Mouse (Mus musculus) CH12.LX (cell line): ENCODE data around the gene Btbd9. TPM values are rescaled to one million over a fixed set of nuclear protein-coding genes. Genes with fewer than 3 reads are reported as not detected.

Experiments
- DNase-seq: peaks from one replicate; pipeline ENCODE4 v3.0.0-alpha.2; 2013; ENCODE audit errors: extremely low read depth
- H3K27ac ChIP-seq: 2 replicates; pipeline ENCODE4 v1.5.1; 2012; ENCODE audit warnings: low read depth, mild to moderate bottlenecking, control low read depth, moderate library complexity; ENCODE audit not compliant: insufficient read depth
- H3K27me3 ChIP-seq: replicated peaks from 2 replicates; pipeline ENCODE3; 2012; ENCODE audit warnings: inconsistent platforms
- H3K36me3 ChIP-seq, 2 experiments: replicated peaks in 1 of 2; 2 replicates each; pipeline versions ENCODE3 to v1.6.1; 2012; ENCODE audit warnings: inconsistent platforms in 1 of 2, low read length in 1 of 2, mild to moderate bottlenecking in 1 of 2, mixed read lengths in 1 of 2, moderate library complexity in 1 of 2; ENCODE audit not compliant: control insufficient read depth in 1 of 2, insufficient read depth in 1 of 2
- H3K4me1 ChIP-seq, 2 experiments: 2 replicates each; pipeline ENCODE4 v1.6.1; 2012; ENCODE audit warnings: inconsistent platforms in 1 of 2, moderate library complexity in 1 of 2; ENCODE audit not compliant: insufficient read depth in 2 of 2, control insufficient read depth in 1 of 2
- H3K4me2 ChIP-seq: 2 replicates; pipeline ENCODE4 v1.6.1; 2012; ENCODE audit warnings: low read depth, mild to moderate bottlenecking, control low read depth; ENCODE audit not compliant: poor library complexity, insufficient read depth, severe bottlenecking
- H3K4me3 ChIP-seq, 3 experiments: fragments of 150-350 bp in 1 of 3; sonication (generic) in 1 of 3; replicated peaks in 1 of 3; 2 replicates each; pipeline versions ENCODE3 to v1.5.1; 2011 to 2012; ENCODE audit warnings: low read depth in 2 of 3, low read length in 2 of 3, mild to moderate bottlenecking in 2 of 3, moderate library complexity in 2 of 3, control low read depth in 1 of 3, improper control_type of control experiment in 1 of 3, inconsistent platforms in 1 of 3, mixed read lengths in 1 of 3; ENCODE audit not compliant: poor library complexity in 1 of 3
- H3K79me2 ChIP-seq: replicated peaks from 2 replicates; pipeline ENCODE4 v1.6.1; 2012; ENCODE audit warnings: mild to moderate bottlenecking, moderate library complexity; ENCODE audit not compliant: control insufficient read depth, poor library complexity, insufficient read depth, severe bottlenecking; ENCODE audit errors: extremely low read depth
- H3K9ac ChIP-seq: 2 replicates; pipeline ENCODE4 v1.6.1; 2012; ENCODE audit warnings: low read depth, mild to moderate bottlenecking, control low read depth, moderate library complexity; ENCODE audit not compliant: insufficient read depth
- H3K9me3 ChIP-seq: replicated peaks from 2 replicates; pipeline ENCODE3; 2012; ENCODE audit warnings: low read length, inconsistent platforms, mixed read lengths
- CHD1 ChIP-seq: IDR thresholded peaks from 2 replicates; pipeline ENCODE4 v1.6.1; 2012; ENCODE audit warnings: low read depth, low read length, improper control_type of control experiment, inconsistent platforms
- CHD2 ChIP-seq: IDR thresholded peaks from 2 replicates; pipeline ENCODE4 v1.6.1; 2011; ENCODE audit warnings: low read length, improper control_type of control experiment
- ELF1 ChIP-seq: IDR thresholded peaks from 2 replicates; pipeline ENCODE4 v1.6.1; 2014; ENCODE audit warnings: low read depth, mild to moderate bottlenecking, inconsistent platforms, low read length, improper control_type of control experiment
- EP300 ChIP-seq: IDR thresholded peaks from 2 replicates; pipeline ENCODE4 v1.6.1; 2011; ENCODE audit warnings: low read length, improper control_type of control experiment
- ETS1 ChIP-seq: conservative IDR thresholded peaks from 2 replicates; pipeline ENCODE4 v1.6.1; 2012; ENCODE audit warnings: low read depth, mild to moderate bottlenecking, inconsistent platforms, low read length, improper control_type of control experiment, moderate library complexity
- GABPA ChIP-seq: IDR thresholded peaks from 2 replicates; pipeline ENCODE4 v1.6.1; 2012; ENCODE audit warnings: low read depth, low read length, improper control_type of control experiment, inconsistent platforms; ENCODE audit not compliant: insufficient replicate concordance
- HCFC1 ChIP-seq: IDR thresholded peaks from 2 replicates; pipeline ENCODE4 v1.6.1; 2012; ENCODE audit warnings: low read depth, mild to moderate bottlenecking, inconsistent platforms, low read length, improper control_type of control experiment
- KAT2A ChIP-seq: IDR thresholded peaks from 2 replicates; pipeline ENCODE4 v1.6.1; 2012; ENCODE audit warnings: low read length, improper control_type of control experiment, inconsistent platforms; ENCODE audit not compliant: insufficient replicate concordance
- MAZ ChIP-seq: IDR thresholded peaks from 2 replicates; pipeline ENCODE4 v1.6.1; 2012; ENCODE audit warnings: low read depth, mild to moderate bottlenecking, inconsistent platforms, low read length, improper control_type of control experiment, moderate library complexity
- MYC ChIP-seq: IDR thresholded peaks from 2 replicates; pipeline ENCODE4 v1.6.1; 2011; ENCODE audit warnings: low read depth, mild to moderate bottlenecking, improper control_type of control experiment, low read length
- NRF1 ChIP-seq: IDR thresholded peaks from 2 replicates; pipeline ENCODE4 v1.6.1; 2014; ENCODE audit warnings: low read depth, mild to moderate bottlenecking, inconsistent platforms, low read length, improper control_type of control experiment, moderate library complexity
- POLR2AphosphoS2 ChIP-seq: IDR thresholded peaks from 2 replicates; pipeline ENCODE4 v1.6.1; 2011; ENCODE audit warnings: low read depth, low read length, improper control_type of control experiment
- RAD21 ChIP-seq: IDR thresholded peaks from 2 replicates; pipeline ENCODE4 v1.6.1; 2011; ENCODE audit warnings: low read depth, mild to moderate bottlenecking, low read length, improper control_type of control experiment, moderate library complexity
- SMC3 ChIP-seq: IDR thresholded peaks from 2 replicates; pipeline ENCODE4 v1.6.1; 2011; ENCODE audit warnings: low read depth, low read length, improper control_type of control experiment
- TBP ChIP-seq: conservative IDR thresholded peaks from 2 replicates; pipeline ENCODE4 v1.6.1; 2011; ENCODE audit warnings: low read depth, low read length, improper control_type of control experiment
- USF1 ChIP-seq: IDR thresholded peaks from 2 replicates; pipeline ENCODE4 v1.6.1; 2014; ENCODE audit warnings: low read depth, mild to moderate bottlenecking, inconsistent platforms, low read length, improper control_type of control experiment
- ZC3H11A ChIP-seq: IDR thresholded peaks from 2 replicates; pipeline ENCODE4 v1.6.1; 2012; ENCODE audit warnings: low read depth, mild to moderate bottlenecking, inconsistent platforms, low read length, improper control_type of control experiment
- ZMIZ1 ChIP-seq: IDR thresholded peaks from 2 replicates; pipeline ENCODE4 v1.6.1; 2012; ENCODE audit warnings: low read depth, mild to moderate bottlenecking, inconsistent platforms, low read length, improper control_type of control experiment
- ZNF384 ChIP-seq: IDR thresholded peaks from 2 replicates; pipeline ENCODE4 v1.6.1; 2012; ENCODE audit warnings: low read depth, low read length, improper control_type of control experiment, inconsistent platforms
- dilution Hi-C: fragments of 300-500 bp; cut with MboI; formaldehyde crosslinking; loops from 2 replicates; pipeline ENCODE4 v1.14.3; 2020; ENCODE audit warnings: low sequenced_read_pairs; ENCODE audit not compliant: extremely low pct_unique_long_range_greater_than_20kb, extremely low pct_ligation_motif_present
- in situ Hi-C: fragments of 300-500 bp; cut with MboI; formaldehyde crosslinking; loops from 3 replicates; pipeline ENCODE4 v1.14.3; 2019; ENCODE audit warnings: low sequenced_read_pairs, low pct_ligation_motif_present, low pct_unique_long_range_greater_than_20kb, mixed read lengths
- polyA plus RNA-seq: library from polyadenylated mRNA; unstranded; fragments of >175 nt; gene quantifications from 2 replicates; pipeline ENCODE4 v1.2.1, GENCODE M21; 2012; ENCODE audit warnings: low read depth; ENCODE audit not compliant: insufficient read length
- total RNA-seq, 2 experiments: library from RNA; depleted of rRNA; stranded (reverse); fragments of 300-350 nt in 1 of 2; fragments of >200 nt in 1 of 2; gene quantifications; 2 replicates each; pipeline ENCODE4 v1.2.3; 2012 to 2014

The Btbd9 gene
- total and polyA plus RNA-seq, 3 experiments, result 19.3 to 25.4 (median 20.0) TPM

DNA sequence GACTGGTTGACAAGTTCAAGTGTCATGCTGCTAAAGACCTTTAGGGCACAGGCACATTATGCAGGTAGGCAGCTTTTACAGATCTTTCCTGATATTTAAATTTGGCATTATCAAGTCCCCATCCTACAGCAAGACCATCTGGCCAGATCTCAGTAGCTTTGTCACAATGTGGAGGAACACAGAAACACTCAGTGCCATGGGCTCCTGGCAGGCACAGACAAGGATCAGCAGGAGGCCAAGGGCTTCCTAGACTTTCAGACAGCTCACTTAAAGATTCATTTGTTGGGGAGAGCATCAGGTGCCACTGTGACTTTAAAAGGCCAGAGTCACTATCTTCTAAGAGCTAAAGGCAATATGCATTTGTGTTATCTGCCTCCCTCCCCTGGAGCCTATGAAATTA is 293.3 kb downstream of the Btbd9 start:
- dilution Hi-C loops, result no loop called here

GRCm38 (mm10) chr17:30280323-30281118 is 295.8 kb downstream of the Btbd9 start:
- dilution Hi-C loops, result no loop called here
- H3K4me1 ChIP-seq, result peaks cover 3 to 31% of the 10 kb centered on the region in 2 experiments; a peak in 3 of 4 replicates
- H3K79me2 ChIP-seq, result no peaks in the 10 kb centered on the region
- H3K9me3 ChIP-seq, result no peaks in the 10 kb centered on the region
- no peak overlapping the region for H3K4me2 ChIP-seq
- in situ Hi-C loops, result no loop called here
- TF ChIP-seq ETS1 (no peak), TBP (no peak), POLR2AphosphoS2 (no peak), GABPA (no peak), USF1 (no peak), ZNF384 (no peak), EP300 (no peak), CHD2 (no peak)
- TF ChIP-seq, all 38 proteins: peak for 0
- Histone ChIP-seq H3K9ac (no peak overlapping the region), H3K27me3 (no peaks in the 10 kb centered on the region), H3K4me3 (peak overlapping the region in 1 of 3 experiments; percentile 24), H3K27ac (no peak overlapping the region), H3K36me3 (peaks cover 0 to 4% of the 10 kb centered on the region in 2 experiments)
- peak; percentile 64 for DNase-seq

More for the DNA sequence above, 293.3 kb downstream of the Btbd9 start:
- no peaks in the 10 kb centered on the region for H3K27me3 ChIP-seq
- peaks cover 0 to 3% of the 10 kb centered on the region in 2 experiments for H3K36me3 ChIP-seq
- no peak for DNase-seq
- H3K4me1 ChIP-seq, result peaks cover 0 to 23% of the 10 kb centered on the region in 2 experiments; a peak in 3 of 4 replicates
- H3K27ac ChIP-seq, result no peak overlapping the region
- TF ChIP-seq ZMIZ1 (no peak), MYC (no peak)
- no peak overlapping the region for H3K9ac ChIP-seq
- in situ Hi-C loops, result no loop called here
- no peak overlapping the region for H3K4me2 ChIP-seq
- H3K9me3 ChIP-seq, result no peaks in the 10 kb centered on the region
- H3K4me3 ChIP-seq, result no peak overlapping the region
- no peaks in the 10 kb centered on the region for H3K79me2 ChIP-seq

DNA sequence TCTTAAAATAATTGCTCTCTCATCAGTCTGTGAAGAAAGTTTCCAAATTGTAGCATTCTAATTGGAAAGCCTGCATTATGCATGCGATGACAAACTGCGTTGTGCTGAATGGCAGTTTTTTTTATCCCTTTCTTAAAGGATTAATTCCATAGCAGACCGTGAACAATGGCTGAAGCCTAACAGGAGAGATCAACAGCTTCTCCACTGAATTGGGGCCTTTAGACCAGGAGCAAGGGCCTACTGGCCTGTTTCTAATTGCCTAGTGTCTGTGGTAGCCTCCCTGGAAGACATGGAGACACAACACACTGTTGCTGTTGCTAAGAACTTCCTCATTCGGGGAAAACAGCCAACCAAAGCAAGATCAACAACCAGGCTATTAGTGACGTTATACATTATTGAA is 296.6 kb downstream of the Btbd9 start:
- Histone ChIP-seq H3K9ac (no peak overlapping the region), H3K4me3 (peak overlapping the region in 2 of 3 experiments; percentile 24 to 32), H3K79me2 (no peaks in the 10 kb centered on the region), H3K36me3 (peaks cover 0 to 9% of the 10 kb centered on the region in 2 experiments), H3K4me2 (no peak overlapping the region), H3K4me1 (peaks cover 3 to 31% of the 10 kb centered on the region in 2 experiments; a peak in 3 of 4 replicates), H3K9me3 (no peaks in the 10 kb centered on the region), H3K27ac (no peak overlapping the region), H3K27me3 (no peaks in the 10 kb centered on the region)
- dilution Hi-C loops (no loop called here), in situ Hi-C loops (no loop called here)
- no peak for DNase-seq
- TF ChIP-seq CHD2, result no peak
- no peak for TF ChIP-seq SMC3
- TF ChIP-seq RAD21, result no peak
- no peak for TF ChIP-seq KAT2A
- TF ChIP-seq ZNF384, result no peak
- no peak for TF ChIP-seq MAZ
- TF ChIP-seq ZC3H11A, result no peak
- TF ChIP-seq NRF1, result no peak
- no peak for TF ChIP-seq TBP
- TF ChIP-seq CHD1, result no peak
- no peak for TF ChIP-seq HCFC1
- TF ChIP-seq ELF1, result no peak
